Mouse (Mus musculus) ES-E14 (cell line): ENCODE results near the gene Secisbp2l. TPM values are rescaled to one million over a fixed set of nuclear protein-coding genes. Genes with fewer than 3 reads are reported as not detected.

Experiments used
- DNase-seq: peaks from one replicate; pipeline ENCODE4 v3.0.0-alpha.2; 2013; ENCODE audit warnings: low read depth, low spot score
- H3K27ac ChIP-seq: 2 replicates; pipeline ENCODE4 v1.5.1; 2012; ENCODE audit warnings: low read depth, mild to moderate bottlenecking, low read length, moderate library complexity, mixed read lengths; ENCODE audit not compliant: poor library complexity, insufficient read depth, severe bottlenecking
- H3K36me3 ChIP-seq: 2 replicates; pipeline ENCODE4 v1.6.1; 2012; ENCODE audit warnings: mild to moderate bottlenecking, low read length, moderate library complexity, mixed read lengths; ENCODE audit not compliant: control insufficient read depth, poor library complexity, insufficient read depth, severe bottlenecking
- H3K4me1 ChIP-seq, 2 experiments: fragments of 150-350 bp in 1 of 2; sonication (generic) in 1 of 2; 2 replicates each; pipeline ENCODE4 v1.6.1; 2012; ENCODE audit warnings: low read length in 2 of 2, mild to moderate bottlenecking in 1 of 2, mixed read lengths in 1 of 2; ENCODE audit not compliant: control insufficient read depth in 2 of 2, insufficient read depth in 2 of 2, poor library complexity in 1 of 2
- H3K4me3 ChIP-seq, 2 experiments: fragments of 150-350 bp in 1 of 2; sonication (generic) in 1 of 2; 2 replicates each; pipeline ENCODE4 v1.5.1; 2012; ENCODE audit warnings: low read length in 2 of 2, low read depth in 1 of 2, mild to moderate bottlenecking in 1 of 2, mixed read lengths in 1 of 2; ENCODE audit not compliant: insufficient read depth in 1 of 2, poor library complexity in 1 of 2, severe bottlenecking in 1 of 2
- H3K9ac ChIP-seq: 2 replicates; pipeline ENCODE4 v1.6.1; 2012; ENCODE audit warnings: low read depth, mild to moderate bottlenecking, low read length, mixed read lengths; ENCODE audit not compliant: poor library complexity, insufficient read depth, severe bottlenecking
- H3K9me3 ChIP-seq: fragments of 150-350 bp; sonication (generic); 2 replicates; pipeline ENCODE4 v1.6.1; 2012; ENCODE audit warnings: low read depth, mild to moderate bottlenecking, low read length; ENCODE audit not compliant: control insufficient read depth, insufficient read depth
- CHD2 ChIP-seq: IDR thresholded peaks from 2 replicates; pipeline ENCODE4 v1.6.1; 2014; ENCODE audit warnings: mild to moderate bottlenecking, low read depth, low read length, inconsistent platforms
- HCFC1 ChIP-seq: IDR thresholded peaks from 2 replicates; pipeline ENCODE4 v1.6.1; 2012; ENCODE audit warnings: low read length, inconsistent platforms, borderline replicate concordance; ENCODE audit not compliant: insufficient read depth
- MAFK ChIP-seq: IDR thresholded peaks from 2 replicates; pipeline ENCODE4 v1.6.1; 2014; ENCODE audit warnings: mild to moderate bottlenecking, low read depth, low read length, inconsistent platforms; ENCODE audit not compliant: insufficient read depth
- ZC3H11A ChIP-seq: IDR thresholded peaks from 2 replicates; pipeline ENCODE4 v1.6.1; 2012; ENCODE audit warnings: low read depth, mild to moderate bottlenecking, inconsistent platforms, low read length, borderline replicate concordance
- ZNF384 ChIP-seq: IDR thresholded peaks from 2 replicates; pipeline ENCODE4 v1.6.1; 2012; ENCODE audit warnings: low read depth, low read length, inconsistent platforms
- in situ Hi-C, 2 experiments: fragments of 600-800 bp; cut with MboI; formaldehyde crosslinking; loops; one replicate each; pipeline ENCODE4 v1.15.1; 2025; ENCODE audit warnings: low sequenced_read_pairs in 2 of 2, inconsistent platforms in 1 of 2; ENCODE audit not compliant: unreplicated experiment in 2 of 2
- total RNA-seq: library from RNA; depleted of rRNA; stranded (reverse); fragments of 300-350 nt; gene quantifications from 2 replicates; pipeline ENCODE4 v1.2.3, GENCODE M21; 2012

Gene Secisbp2l
- total RNA-seq, 1 experiment = 14.9 TPM

DNA sequence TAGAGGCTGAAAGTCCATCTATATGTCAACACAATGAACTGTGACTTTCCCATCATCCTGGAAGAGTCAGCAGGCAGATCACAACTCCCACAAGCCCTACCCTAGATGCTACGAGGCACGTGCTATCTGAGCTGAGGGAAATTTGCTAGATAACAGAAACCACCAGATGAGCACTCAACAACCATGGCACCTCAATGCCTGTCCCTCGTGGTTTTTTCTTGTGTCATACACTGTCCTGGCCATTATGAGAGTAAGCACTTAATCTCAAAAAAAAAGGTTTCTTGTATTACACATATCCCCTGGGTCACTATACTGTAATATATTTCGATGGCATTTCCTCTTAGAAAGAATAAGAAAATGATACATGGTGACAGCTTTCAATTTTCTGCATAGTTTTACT lies 7.8 kb downstream of the Secisbp2l start:
- no peak for DNase-seq
- Histone ChIP-seq H3K4me3 (no peak overlapping the region), H3K36me3 (peaks cover 8% of the 10 kb centered on the region; the same call in 1 of the 2 replicates), H3K9ac (no peak overlapping the region), H3K4me1 (peaks cover 0 to 3% of the 10 kb centered on the region in 2 experiments; a peak in 1 of 4 replicates), H3K27ac (no peak overlapping the region), H3K9me3 (no peaks in the 10 kb centered on the region)
- in situ Hi-C loops = no loop called here
- TF ChIP-seq CHD2 (no peak), ZNF384 (no peak), HCFC1 (no peak), ZC3H11A (no peak)

- DNase-seq = no peak
- Histone ChIP-seq H3K36me3 (peaks cover 8% of the 10 kb centered on the region), H3K4me1 (no peaks in the 10 kb centered on the region), H3K4me3 (no peak overlapping the region), H3K9ac (no peak overlapping the region), H3K9me3 (no peaks in the 10 kb centered on the region), H3K27ac (no peak overlapping the region)
- in situ Hi-C loops = no loop called here
- TF ChIP-seq MAFK (no peak), ZC3H11A (no peak), ZNF384 (no peak), HCFC1 (no peak), CHD2 (no peak)
Measured at GRCm38 (mm10) chr2:125765029-125765428, 17.6 kb downstream of the Secisbp2l start.

GRCm38 (mm10) chr2:125764531-125764930 lies 18.1 kb downstream of the Secisbp2l start:
- Histone ChIP-seq H3K36me3 (peaks cover 8% of the 10 kb centered on the region), H3K27ac (no peak overlapping the region), H3K9me3 (no peaks in the 10 kb centered on the region), H3K9ac (no peak overlapping the region), H3K4me3 (no peak overlapping the region), H3K4me1 (no peaks in the 10 kb centered on the region)
- no peak for TF ChIP-seq MAFK
- TF ChIP-seq HCFC1 = no peak
- TF ChIP-seq ZC3H11A = no peak
- no peak for TF ChIP-seq ZNF384
- TF ChIP-seq CHD2 = no peak
- in situ Hi-C loops = no loop called here
- no peak for DNase-seq

DNA sequence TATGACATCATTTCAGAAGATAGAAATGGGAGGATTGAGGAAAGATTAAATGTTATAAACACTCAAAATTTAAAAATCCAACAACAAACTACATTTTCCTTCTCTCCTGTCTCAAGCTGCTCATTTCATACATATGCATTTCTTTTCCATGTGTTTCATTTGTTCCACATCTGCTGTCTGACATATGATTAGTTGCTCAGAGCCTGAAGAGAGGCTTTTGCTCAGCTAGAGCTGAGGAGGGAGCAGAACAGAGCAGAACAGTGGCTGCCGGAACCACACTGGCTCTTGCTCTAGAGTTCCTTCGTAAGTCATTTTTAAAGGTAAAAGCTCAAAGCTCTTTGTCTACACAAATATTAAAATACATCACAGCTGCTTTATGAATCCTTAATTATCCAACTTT lies 33.3 kb downstream of the Secisbp2l start:
- H3K9me3 ChIP-seq = no peaks in the 10 kb centered on the region
- no peak overlapping the region for H3K9ac ChIP-seq
- in situ Hi-C loops = no loop called here
- no peak overlapping the region for H3K4me3 ChIP-seq
- peaks cover 13% of the 10 kb centered on the region for H3K36me3 ChIP-seq
- no peak for DNase-seq
- H3K27ac ChIP-seq = no peak overlapping the region
- TF ChIP-seq HCFC1 = no peak
- no peak for TF ChIP-seq ZC3H11A
- TF ChIP-seq ZNF384 = no peak
- TF ChIP-seq MAFK = no peak
- no peak for TF ChIP-seq CHD2
- H3K4me1 ChIP-seq = no peaks in the 10 kb centered on the region

- no peak for DNase-seq
- Histone ChIP-seq H3K36me3 (peaks cover 11% of the 10 kb centered on the region), H3K9me3 (no peaks in the 10 kb centered on the region), H3K9ac (no peak overlapping the region), H3K4me3 (no peak overlapping the region), H3K4me1 (no peaks in the 10 kb centered on the region), H3K27ac (no peak overlapping the region)
- TF ChIP-seq CHD2 (no peak), ZC3H11A (no peak), MAFK (no peak), ZNF384 (no peak), HCFC1 (no peak)
- in situ Hi-C loops = no loop called here
Measured at GRCm38 (mm10) chr2:125739338-125739737, 43.3 kb downstream of the Secisbp2l start.
